Mouse (Mus musculus) hindbrain, embryonic 11.5 days (tissue): ENCODE measurements around the gene Zfp628. TPM values are rescaled to one million over a fixed set of nuclear protein-coding genes. Genes with fewer than 3 reads are reported as not detected.

Experiments used
- ATAC-seq: fragments of 200-750 bp; cut with Nextera tagmentation; 2 replicates; pipeline ENCODE4 v1.8.0; 2017; ENCODE audit warnings: mild to moderate bottlenecking, moderate TSS enrichment, moderate library complexity; ENCODE audit not compliant: low FRiP score
- DNase-seq: peaks from one replicate; pipeline ENCODE4 v3.0.0-alpha.2; 2015; ENCODE audit warnings: low spot score
- H3K27ac ChIP-seq: fragments of 300-500 bp; sonication (generic); 2 replicates; pipeline ENCODE4 v1.5.1; 2014; ENCODE audit warnings: mild to moderate bottlenecking, low read depth, low read length
- H3K27me3 ChIP-seq: fragments of 300-500 bp; sonication (generic); 2 replicates; pipeline ENCODE4 v1.6.1; 2014; ENCODE audit warnings: mild to moderate bottlenecking, low read length, moderate library complexity, mixed read lengths; ENCODE audit not compliant: control insufficient read depth, insufficient read depth
- H3K36me3 ChIP-seq: fragments of 300-500 bp; sonication (generic); 2 replicates; pipeline ENCODE4 v1.6.1; 2014; ENCODE audit warnings: mild to moderate bottlenecking, low read length, moderate library complexity, mixed read lengths; ENCODE audit not compliant: control insufficient read depth, insufficient read depth
- H3K4me1 ChIP-seq: fragments of 300-500 bp; sonication (generic); replicated peaks from 2 replicates; pipeline ENCODE4 v1.6.1; 2014; ENCODE audit warnings: low read length, mixed read lengths; ENCODE audit not compliant: control insufficient read depth, insufficient read depth
- H3K4me2 ChIP-seq: fragments of 300-500 bp; sonication (generic); replicated peaks from 2 replicates; pipeline ENCODE4 v1.6.1; 2014; ENCODE audit warnings: mild to moderate bottlenecking, low read depth, low read length
- H3K4me3 ChIP-seq: fragments of 300-500 bp; sonication (generic); 2 replicates; pipeline ENCODE4 v1.5.1; 2014; ENCODE audit warnings: low read depth, low read length
- H3K9ac ChIP-seq: fragments of 300-500 bp; sonication (generic); 2 replicates; pipeline ENCODE4 v1.6.1; 2014; ENCODE audit warnings: low read depth, low read length
- H3K9me3 ChIP-seq: fragments of 300-500 bp; sonication (generic); 2 replicates; pipeline ENCODE4 v1.6.1; 2016; ENCODE audit warnings: low read length; ENCODE audit not compliant: control insufficient read depth
- WGBS: fragments of 180-500 bp; shearing (Covaris S2); extraction: QIAGEN DNeasy Blood & Tissue Kit; methylation state at CpG from one replicate; pipeline ENCODE4 v1.1.7; 2014; 5-methylcytosine and 5-hydroxymethylcytosine counted together
- polyA plus RNA-seq: library from polyadenylated mRNA; unstranded; fragments of >200 nt; fragmentation: Nextera tagmentation; extraction: Ambion mirVana; gene quantifications from 2 replicates; pipeline ENCODE4 v1.2.1, GENCODE M21; 2014

The Zfp628 gene
- polyA plus RNA-seq, 1 experiment from 2014 or later: 4.2 TPM

DNA sequence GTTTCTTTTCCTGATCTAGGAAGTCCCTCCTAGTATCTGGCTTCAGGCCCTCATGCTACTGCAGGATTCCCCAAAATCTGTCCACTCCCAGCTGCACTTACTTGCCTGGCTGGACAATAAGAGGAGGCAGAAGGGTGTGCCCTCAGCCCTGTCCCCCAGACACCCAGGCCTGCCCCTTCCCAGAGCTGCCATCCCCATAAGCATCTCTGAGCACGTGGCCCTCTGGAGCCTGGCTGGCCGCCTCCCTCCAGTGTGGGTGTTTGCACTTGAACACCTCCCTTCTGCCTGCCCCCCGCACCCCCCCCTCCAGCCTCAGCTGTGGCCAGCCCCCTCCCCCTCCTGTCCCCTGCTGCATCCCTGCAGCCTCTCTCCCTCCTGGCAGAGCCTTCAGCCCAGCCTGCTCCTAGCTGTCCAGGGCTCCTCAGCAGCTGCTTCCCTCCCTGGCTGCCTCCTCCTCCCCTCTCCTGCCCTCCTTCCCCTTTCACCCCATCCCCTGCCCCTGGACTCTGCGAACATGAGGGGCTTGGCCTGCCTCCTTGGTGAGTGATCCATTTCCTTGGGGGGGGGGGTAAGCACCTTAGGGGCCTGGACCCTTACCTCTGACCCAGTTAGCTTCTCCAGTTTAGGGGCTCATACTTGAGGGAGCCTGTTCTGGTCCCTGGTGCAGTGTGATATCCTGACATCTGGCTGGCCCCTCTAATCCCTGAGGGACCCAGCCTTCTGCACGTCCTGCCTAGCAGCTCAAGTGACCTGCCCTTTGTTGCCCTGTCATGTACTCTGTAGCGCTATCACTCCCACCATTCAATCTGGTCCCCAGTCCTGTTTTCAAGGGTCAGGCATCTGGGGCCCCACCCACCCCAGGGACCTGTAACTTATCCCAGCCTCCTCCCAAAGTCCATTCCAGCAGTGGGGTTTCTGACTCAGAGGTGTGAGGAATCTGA is 10.7 kb downstream of the Zfp628 start, which contains the start of gene Ssc5d:
Gene Ssc5d, plus strand, starts transcription at position 345 of the 941 bp plus-strand sequence.
- H3K4me1 ChIP-seq: peaks cover 29% of the 10 kb centered on the region

DNA sequence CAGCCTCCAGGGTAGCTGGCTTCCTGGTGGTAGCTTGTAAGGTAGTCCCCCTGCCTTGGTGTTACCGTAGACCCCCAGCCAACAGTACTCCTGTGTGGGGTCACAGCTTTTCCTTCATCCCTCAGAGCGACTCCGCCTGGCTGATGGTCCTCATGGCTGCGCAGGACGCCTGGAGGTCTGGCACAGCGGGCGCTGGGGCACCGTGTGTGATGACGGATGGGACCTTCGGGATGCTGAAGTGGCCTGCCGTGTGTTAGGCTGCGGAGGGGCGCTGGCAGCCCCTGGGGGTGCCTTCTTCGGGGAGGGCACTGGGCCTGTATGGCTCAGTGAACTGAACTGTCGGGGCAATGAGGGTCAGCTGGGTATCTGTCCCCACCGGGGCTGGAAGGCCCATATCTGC is 11.8 kb downstream of the Zfp628 start:
- 0 out of 2 replicates have a peak overlapping the region, but pooled peaks have one; percentile 5 for H3K9ac ChIP-seq
- no peak overlapping the region for H3K27ac ChIP-seq
- no peak for DNase-seq
- 68% methylated on average over 16 of the region's 16 CpGs for WGBS
- H3K27me3 ChIP-seq: no peaks in the 10 kb centered on the region
- H3K36me3 ChIP-seq: no peaks in the 10 kb centered on the region
- H3K4me2 ChIP-seq: no peak overlapping the region
- no peaks in the 10 kb centered on the region for H3K9me3 ChIP-seq
- no peak overlapping the region for H3K4me3 ChIP-seq
- H3K4me1 ChIP-seq: peaks cover 27% of the 10 kb centered on the region
- ATAC-seq: no peak

More for the DNA sequence above, 10.7 kb downstream of the Zfp628 start, which contains the start of gene Ssc5d:
- peak; percentile 34 for ATAC-seq
- Histone ChIP-seq H3K4me2 (peak within 1 kb of the TSS; percentile 14; the same call in 1 of the 2 replicates), H3K27me3 (no peaks in the 10 kb centered on the region), H3K4me3 (no peak within 1 kb of the TSS), H3K9me3 (no peaks in the 10 kb centered on the region), H3K9ac (peak within 1 kb of the TSS; percentile 42), H3K27ac (peak within 1 kb of the TSS; percentile 93), H3K36me3 (no peaks in the 10 kb centered on the region)
- WGBS: 7% methylated on average over 5 of the region's 6 CpGs
- DNase-seq: peak; percentile 49

DNA sequence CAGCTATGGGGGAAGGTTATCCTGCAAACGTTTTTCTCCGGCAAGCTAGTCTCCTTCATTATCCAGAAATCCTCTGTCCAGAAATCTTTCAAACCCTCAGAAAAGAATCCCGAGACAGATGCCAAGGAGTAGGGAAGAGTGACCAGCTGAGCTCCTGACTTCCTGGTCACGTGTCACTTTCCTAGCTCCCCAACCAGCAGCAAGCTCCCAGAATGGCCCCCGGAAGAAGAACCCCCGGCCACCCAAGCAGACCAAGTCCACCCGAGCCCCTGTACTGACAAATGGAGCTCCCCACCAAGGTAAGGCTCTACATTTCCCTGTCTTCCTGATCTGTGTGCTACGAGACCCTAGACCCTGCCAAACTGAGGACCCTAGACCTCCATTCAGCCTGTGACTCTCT is 12.7 kb downstream of the Zfp628 start:
- H3K4me1 ChIP-seq: peaks cover 23% of the 10 kb centered on the region
- no peak for ATAC-seq
- no peak overlapping the region for H3K9ac ChIP-seq
- 60% methylated on average over 8 of the region's 8 CpGs for WGBS
- H3K9me3 ChIP-seq: no peaks in the 10 kb centered on the region
- H3K36me3 ChIP-seq: no peaks in the 10 kb centered on the region
- H3K4me2 ChIP-seq: no peak overlapping the region
- H3K4me3 ChIP-seq: no peak overlapping the region
- H3K27ac ChIP-seq: no peak overlapping the region
- DNase-seq: no peak
- H3K27me3 ChIP-seq: no peaks in the 10 kb centered on the region

DNA sequence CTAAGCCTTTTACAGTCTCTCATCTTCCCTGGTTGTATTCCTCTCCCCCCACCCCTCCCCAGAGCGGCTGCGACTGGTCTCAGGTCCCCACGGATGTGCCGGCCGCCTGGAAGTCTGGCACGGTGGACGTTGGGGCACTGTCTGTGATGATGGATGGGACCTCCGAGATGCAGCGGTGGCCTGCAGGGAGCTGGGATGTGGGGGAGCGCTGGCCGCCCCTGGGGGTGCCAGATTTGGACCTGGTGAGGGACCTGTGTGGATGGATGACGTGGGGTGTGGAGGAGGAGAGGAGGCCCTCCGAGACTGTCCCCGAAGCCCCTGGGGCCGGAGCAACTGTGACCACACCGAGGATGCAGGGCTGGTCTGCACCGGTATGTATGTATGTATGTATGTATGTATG is 13.3 kb downstream of the Zfp628 start:
- ATAC-seq (no peak), DNase-seq (no peak)
- no peak overlapping the region for H3K9ac ChIP-seq
- WGBS: 64% methylated on average over 17 of the region's 17 CpGs
- no peaks in the 10 kb centered on the region for H3K36me3 ChIP-seq
- H3K4me3 ChIP-seq: no peak overlapping the region
- H3K27me3 ChIP-seq: no peaks in the 10 kb centered on the region
- H3K4me2 ChIP-seq: no peak overlapping the region
- H3K9me3 ChIP-seq: no peaks in the 10 kb centered on the region
- no peak overlapping the region for H3K27ac ChIP-seq
- peaks cover 19% of the 10 kb centered on the region for H3K4me1 ChIP-seq

DNA sequence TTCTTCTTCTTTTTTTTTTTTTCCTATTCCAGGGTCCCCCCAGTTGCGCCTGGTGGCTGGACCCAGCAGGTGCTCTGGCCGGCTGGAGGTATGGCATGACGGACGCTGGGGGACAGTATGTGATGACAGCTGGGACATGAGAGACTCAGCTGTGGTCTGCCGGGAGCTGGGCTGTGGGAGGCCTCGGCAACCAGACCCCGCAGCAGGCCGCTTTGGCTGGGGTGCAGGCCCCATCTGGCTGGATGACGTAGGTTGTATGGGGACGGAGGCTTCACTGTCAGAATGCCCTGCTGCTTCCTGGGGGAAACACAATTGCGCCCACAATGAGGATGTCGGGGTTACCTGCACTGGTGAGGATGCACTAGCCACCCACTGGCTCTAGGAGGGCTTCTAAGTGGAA is 18.1 kb downstream of the Zfp628 start:
- Histone ChIP-seq H3K9ac (no peak overlapping the region), H3K4me3 (no peak overlapping the region), H3K27me3 (no peaks in the 10 kb centered on the region), H3K9me3 (0 out of 2 replicates have a peak, but pooled peaks cover 2% of the 10 kb centered on the region), H3K4me1 (no peaks in the 10 kb centered on the region), H3K36me3 (no peaks in the 10 kb centered on the region), H3K4me2 (no peak overlapping the region), H3K27ac (no peak overlapping the region)
- DNase-seq (no peak), ATAC-seq (no peak)
- 64% methylated on average over 12 of the region's 12 CpGs for whole genome bisulfite sequencing

DNA sequence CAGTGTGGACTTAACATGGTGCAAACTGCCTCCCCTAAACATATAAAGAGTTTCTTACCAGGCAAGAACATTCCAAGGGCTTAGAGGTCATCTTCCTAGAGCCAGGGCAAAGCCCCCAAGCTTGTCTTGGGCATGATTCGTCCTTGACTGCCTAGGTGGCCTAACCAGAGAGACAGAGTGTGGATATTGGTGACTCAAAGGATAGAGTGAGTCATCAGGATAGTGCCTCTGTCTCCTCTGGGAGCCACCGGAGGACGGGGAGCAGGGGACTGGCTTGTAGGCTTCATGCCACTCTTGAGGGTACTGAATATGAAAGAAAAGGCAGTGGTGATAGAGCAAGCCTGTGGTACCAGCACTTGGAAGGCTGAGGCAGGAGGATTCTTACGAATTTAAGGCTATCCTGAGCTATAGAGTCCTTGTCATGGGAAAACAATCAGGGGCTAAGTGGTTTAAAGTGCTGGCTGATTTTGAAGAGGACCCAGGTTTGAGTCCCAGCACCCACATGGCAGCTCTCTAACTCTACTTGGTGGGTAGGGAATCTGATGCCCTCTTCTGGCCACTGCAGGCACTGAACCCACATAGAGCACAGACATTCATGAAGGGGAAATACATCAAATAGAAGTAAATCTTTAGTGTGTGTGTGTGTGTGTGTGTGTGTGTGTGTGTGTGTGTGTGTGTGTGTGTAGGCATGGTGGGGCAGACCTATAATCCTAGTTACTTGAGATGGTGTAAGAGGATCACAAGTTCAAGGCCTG is 19.3 kb downstream of the Zfp628 start:
- Histone ChIP-seq H3K36me3 (no peaks in the 10 kb centered on the region), H3K27ac (no peak overlapping the region), H3K4me2 (no peak overlapping the region), H3K9me3 (0 out of 2 replicates have a peak, but pooled peaks cover 2% of the 10 kb centered on the region), H3K4me1 (no peaks in the 10 kb centered on the region), H3K4me3 (no peak overlapping the region), H3K27me3 (no peaks in the 10 kb centered on the region), H3K9ac (no peak overlapping the region)
- 85% methylated on average over 4 of the region's 4 CpGs for WGBS
- DNase-seq: no peak
- ATAC-seq: no peak

DNA sequence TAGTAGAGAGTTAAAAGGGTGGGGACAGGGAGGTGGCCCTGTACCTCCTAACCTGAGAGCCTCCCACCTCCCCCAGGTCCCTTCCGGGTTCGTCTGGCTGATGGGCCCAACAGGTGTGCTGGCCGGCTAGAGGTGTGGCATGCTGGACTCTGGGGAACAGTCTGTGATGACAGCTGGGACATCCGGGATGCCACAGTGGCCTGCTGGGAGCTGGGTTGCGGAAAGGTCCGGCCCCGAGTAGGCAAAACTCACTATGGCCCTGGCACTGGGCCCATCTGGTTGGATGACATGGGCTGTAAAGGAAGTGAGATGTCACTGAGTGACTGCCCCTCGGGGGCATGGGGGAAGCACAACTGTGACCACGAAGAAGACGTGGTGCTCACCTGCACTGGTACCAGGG is 21.8 kb downstream of the Zfp628 start:
- H3K36me3 ChIP-seq: no peaks in the 10 kb centered on the region
- WGBS: 76% methylated on average over 10 of the region's 10 CpGs
- H3K9me3 ChIP-seq: 0 out of 2 replicates have a peak, but pooled peaks cover 2% of the 10 kb centered on the region
- no peaks in the 10 kb centered on the region for H3K27me3 ChIP-seq
- DNase-seq (no peak), ATAC-seq (no peak)
- H3K9ac ChIP-seq: no peak overlapping the region
- H3K4me2 ChIP-seq: no peak overlapping the region
- H3K4me3 ChIP-seq: no peak overlapping the region
- no peak overlapping the region for H3K27ac ChIP-seq
- no peaks in the 10 kb centered on the region for H3K4me1 ChIP-seq

DNA sequence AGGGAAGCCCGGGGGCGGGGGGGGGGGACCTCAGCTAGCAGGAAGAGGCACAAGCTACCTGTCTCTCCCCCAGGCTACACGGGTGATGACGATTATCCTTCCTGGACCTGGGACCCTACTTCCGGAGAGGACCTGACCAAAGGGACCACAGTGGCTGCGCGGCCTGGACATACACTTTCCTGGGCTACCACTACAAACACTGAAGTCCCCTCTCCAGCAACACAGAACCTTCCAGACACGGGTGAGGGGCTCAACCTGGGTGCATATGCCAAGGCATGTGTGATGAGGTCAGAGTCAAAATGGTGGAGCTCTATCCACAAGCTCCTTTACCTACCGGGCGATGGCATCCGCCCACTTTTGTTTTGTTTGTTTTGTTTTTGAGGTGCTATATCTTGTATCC is 22.4 kb downstream of the Zfp628 start:
- no peak for DNase-seq

More for the DNA sequence above, 22.4 kb downstream of the Zfp628 start:
- 78% methylated on average over 11 of the region's 11 CpGs for WGBS
- ATAC-seq: no peak
- Histone ChIP-seq H3K27ac (no peak overlapping the region), H3K27me3 (no peaks in the 10 kb centered on the region), H3K4me3 (no peak overlapping the region), H3K9ac (no peak overlapping the region), H3K9me3 (0 out of 2 replicates have a peak, but pooled peaks cover 2% of the 10 kb centered on the region), H3K36me3 (no peaks in the 10 kb centered on the region), H3K4me2 (no peak overlapping the region), H3K4me1 (no peaks in the 10 kb centered on the region)
